Mouse (Mus musculus) MEL (cell line): Measurements from ENCODE around the gene Heatr5a.

ENCODE experiments used
- CHD2 ChIP-seq: IDR thresholded peaks from 2 replicates; pipeline ENCODE4 v1.6.1; 2011; ENCODE audit warnings: low read length, improper control_type of control experiment
- CTCF ChIP-seq, 3 experiments: IDR thresholded peaks in 2 of 3; conservative IDR thresholded peaks in 1 of 3; 2 replicates each; pipeline ENCODE4 v1.5.1; 2011 to 2012; ENCODE audit warnings: low read length in 3 of 3, low read depth in 2 of 3, mild to moderate bottlenecking in 2 of 3, improper control_type of control experiment in 1 of 3, inconsistent platforms in 1 of 3, mixed read lengths in 1 of 3, moderate library complexity in 1 of 3; ENCODE audit not compliant: control insufficient read depth in 1 of 3, insufficient read depth in 1 of 3, poor library complexity in 1 of 3, severe bottlenecking in 1 of 3
- GATA1 ChIP-seq: IDR thresholded peaks from 2 replicates; pipeline ENCODE4 v1.6.1; 2011; ENCODE audit warnings: low read depth, low read length, improper control_type of control experiment
- KAT2A ChIP-seq: conservative IDR thresholded peaks from 2 replicates; pipeline ENCODE4 v1.6.1; 2012; ENCODE audit warnings: low read depth, low read length, improper control_type of control experiment, inconsistent platforms
- MAZ ChIP-seq: IDR thresholded peaks from 2 replicates; pipeline ENCODE4 v1.6.1; 2012; ENCODE audit warnings: low read depth, mild to moderate bottlenecking, inconsistent platforms, low read length, improper control_type of control experiment
- POLR2A ChIP-seq, 2 experiments: IDR thresholded peaks; 2 replicates each; pipeline ENCODE4 v1.6.1; 2011 to 2012; ENCODE audit warnings: low read length in 2 of 2, mild to moderate bottlenecking in 2 of 2, control low read depth in 1 of 2, improper control_type of control experiment in 1 of 2, low read depth in 1 of 2, moderate library complexity in 1 of 2; ENCODE audit not compliant: control insufficient read depth in 1 of 2, insufficient read depth in 1 of 2, poor library complexity in 1 of 2
- POLR2AphosphoS5 ChIP-seq: IDR thresholded peaks from 2 replicates; pipeline ENCODE4 v1.6.1; 2012; ENCODE audit warnings: low read depth, borderline replicate concordance, mild to moderate bottlenecking, inconsistent platforms, low read length, moderate library complexity, mixed read lengths
- RCOR1 ChIP-seq: IDR thresholded peaks from 2 replicates; pipeline ENCODE4 v1.6.1; 2012; ENCODE audit warnings: low read depth, mild to moderate bottlenecking, inconsistent platforms, low read length, improper control_type of control experiment
- TBP ChIP-seq: IDR thresholded peaks from 2 replicates; pipeline ENCODE4 v1.8.0; 2011; ENCODE audit warnings: low read depth, low read length, improper control_type of control experiment
- USF1 ChIP-seq: IDR thresholded peaks from 2 replicates; pipeline ENCODE4 v1.6.1; 2014; ENCODE audit warnings: low read depth, mild to moderate bottlenecking, inconsistent platforms, low read length, improper control_type of control experiment, moderate library complexity
- USF2 ChIP-seq, 2 experiments: IDR thresholded peaks; 2 replicates each; pipeline ENCODE4 v1.6.1; 2011 to 2012; ENCODE audit warnings: improper control_type of control experiment in 2 of 2, low read length in 2 of 2, borderline replicate concordance in 1 of 2, inconsistent platforms in 1 of 2, low read depth in 1 of 2, mild to moderate bottlenecking in 1 of 2; ENCODE audit not compliant: insufficient read depth in 1 of 2
- ZC3H11A ChIP-seq: IDR thresholded peaks from 2 replicates; pipeline ENCODE4 v1.6.1; 2012; ENCODE audit warnings: low read depth, mild to moderate bottlenecking, inconsistent platforms, low read length, improper control_type of control experiment
- ZKSCAN1 ChIP-seq: IDR thresholded peaks from 2 replicates; pipeline ENCODE4 v1.6.1; 2012; ENCODE audit warnings: low read depth, mild to moderate bottlenecking, inconsistent platforms, low read length, improper control_type of control experiment, moderate library complexity

DNA sequence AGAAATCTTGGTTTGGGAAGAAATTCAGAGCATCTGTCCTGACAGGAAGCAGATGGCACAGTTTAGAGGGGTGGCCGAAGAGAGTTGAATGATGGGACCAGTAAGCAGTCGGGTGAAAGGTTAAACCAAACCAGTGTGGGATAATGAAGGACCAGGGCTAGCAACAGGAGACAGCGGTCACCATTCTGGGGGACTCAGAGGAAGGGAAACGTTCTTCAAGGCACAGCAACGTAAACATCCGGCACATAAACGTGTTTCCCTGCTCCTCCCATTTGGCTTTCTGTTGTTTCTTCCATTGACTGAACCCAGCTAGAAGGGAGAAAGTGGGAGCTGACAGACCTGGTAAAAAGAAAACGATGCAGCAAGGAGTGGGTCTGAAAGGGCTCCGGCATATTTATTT is 42.2 kb upstream of the Heatr5a start:
- TF ChIP-seq RCOR1 = no peak
- no peak for TF ChIP-seq POLR2A (IDR thresholded peaks at IDR 0.05; ENCODE audit: control insufficient read depth in 1 of 2, insufficient read depth in 1 of 2, low read depth in 1 of 2, low read length in 2 of 2, poor library complexity in 1 of 2)
- TF ChIP-seq POLR2AphosphoS5 = no peak
- TF ChIP-seq MAZ = no peak
- no peak for TF ChIP-seq CTCF (IDR thresholded peaks at IDR 0.05 in 2 of 3, conservative IDR thresholded peaks at IDR 0.05 in 1 of 3; ENCODE audit: control insufficient read depth in 1 of 3, insufficient read depth in 1 of 3, low read depth in 2 of 3, low read length in 3 of 3, poor library complexity in 1 of 3, severe bottlenecking in 1 of 3)
- TF ChIP-seq ZKSCAN1 = no peak
- TF ChIP-seq USF1 = no peak
- TF ChIP-seq TBP = no peak
- no peak for TF ChIP-seq ZC3H11A
- TF ChIP-seq USF2 (IDR thresholded peaks at IDR 0.05; ENCODE audit: borderline replicate concordance in 1 of 2, insufficient read depth in 1 of 2, low read depth in 1 of 2, low read length in 2 of 2) = no peak
- TF ChIP-seq GATA1 = no peak
- no peak for TF ChIP-seq CHD2
- TF ChIP-seq KAT2A = no peak
